Comparison of ENCODE assay signal across 8 mouse cellular contexts in the genomic region with DNA sequence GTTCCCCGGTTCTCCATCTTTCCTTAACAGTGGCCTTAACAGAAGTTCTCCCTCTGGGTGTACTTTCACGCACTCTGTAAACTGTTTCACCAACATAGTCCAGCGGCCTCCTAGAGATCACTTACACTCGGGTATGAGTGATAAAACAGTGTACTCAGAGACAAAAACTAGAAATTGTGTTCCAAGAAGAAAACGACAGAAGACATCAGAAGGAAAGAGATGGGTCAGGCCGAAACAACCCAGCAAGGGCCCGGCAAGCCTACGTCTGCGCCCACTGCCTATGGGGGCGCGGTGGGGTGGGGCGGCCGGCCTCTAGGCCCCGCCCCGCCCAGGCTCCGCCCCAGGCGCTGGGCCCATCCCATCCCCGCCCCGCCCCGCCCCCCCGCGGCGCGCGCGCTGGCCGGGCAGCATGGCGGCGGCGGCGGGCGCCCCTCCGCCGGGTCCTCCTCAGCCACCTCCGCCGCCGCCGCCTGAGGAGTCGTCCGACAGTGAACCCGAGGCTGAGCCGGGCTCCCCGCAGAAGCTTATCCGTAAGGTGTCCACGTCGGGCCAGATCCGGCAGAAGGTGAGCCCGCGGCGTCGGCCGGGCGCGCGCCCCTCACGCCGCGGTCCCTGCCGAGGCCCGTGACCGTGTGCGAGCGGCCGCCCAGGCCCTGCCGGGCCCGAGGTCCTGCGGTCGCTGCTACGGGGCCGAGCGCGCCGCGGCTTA. TPM values are rescaled to one million over a fixed set of nuclear protein-coding genes. Genes with fewer than 3 reads are reported as not detected.
DNase-seq lines count a peak whose midpoint lies in the region; ATAC-seq and TF ChIP-seq lines count a peak whose summit lies in the region.

A gene (plus strand): TSS at position 396 of the 709 bp plus-strand sequence.

- no peaks in the 10 kb centered on the region for H3K27me3 ChIP-seq in MEL (ENCODE audit: control insufficient read depth in 1 of 2, insufficient read depth in 2 of 2, low read length in 2 of 2)
- H3K27me3 ChIP-seq in forebrain, embryonic 12.5 days, result no peaks in the 10 kb centered on the region; the same call in 1 of the 2 replicates
- H3K27me3 ChIP-seq in neural tube, embryonic 15.5 days (replicated peaks), result no peaks in the 10 kb centered on the region

- peak; percentile 81 for DNase-seq in MEL (ENCODE audit: low read depth, low spot score)
- DNase-seq in c-Kit-positive CD71-positive TER-119-positive erythroid progenitor cells, embryonic 14.5 days (ENCODE audit: low spot score), result peak; percentile 76
- peak; percentile 79 to 83 for DNase-seq in heart, postnatal 10 days
- DNase-seq in kidney, postnatal 4 days, result peak; percentile 87 to 93
- DNase-seq in lung, adult 2 months, result peak; percentile 65
- DNase-seq in testis, postnatal 14 days (ENCODE audit: low spot score), result peak; percentile 78

- H3K36me3 ChIP-seq in MEL (ENCODE audit: control insufficient read depth in 1 of 2, insufficient read depth in 2 of 2, low read length in 2 of 2), result peaks cover 0 to 35% of the 10 kb centered on the region in 2 experiments; a peak in 2 of 4 replicates
- H3K36me3 ChIP-seq in forebrain, embryonic 12.5 days (replicated peaks), result no peaks in the 10 kb centered on the region
- H3K36me3 ChIP-seq in neural tube, embryonic 15.5 days, result no peaks in the 10 kb centered on the region

- peak within 1 kb of the TSS; percentile 94 for H3K4me2 ChIP-seq in forebrain, embryonic 12.5 days
- peak within 1 kb of the TSS; percentile 91 for H3K4me2 ChIP-seq in neural tube, embryonic 15.5 days

- ATAC-seq in forebrain, embryonic 12.5 days (ENCODE audit: low FRiP score), result peak; percentile 96
- ATAC-seq in neural tube, embryonic 15.5 days (ENCODE audit: low FRiP score), result peak; percentile 95

- TF ChIP-seq RAD21 in MEL (IDR thresholded peaks at IDR 0.05; ENCODE audit: low read depth, low read length), result no peak

- WGBS in forebrain, embryonic 12.5 days, result 2% methylated on average over 56 of the region's 74 CpGs
- under 1% methylated on average over 73 of the region's 74 CpGs for WGBS in lung, adult 2 months
- under 1% methylated on average over 63 of the region's 74 CpGs for WGBS in neural tube, embryonic 15.5 days

- H3K9ac ChIP-seq in MEL (ENCODE audit: control insufficient read depth, low read depth, low read length, poor library complexity, severe bottlenecking), result peak within 1 kb of the TSS; percentile 98
- H3K9ac ChIP-seq in forebrain, embryonic 12.5 days, result peak within 1 kb of the TSS; percentile 96
- peak within 1 kb of the TSS; percentile 93 for H3K9ac ChIP-seq in neural tube, embryonic 15.5 days (replicated peaks)

- H3K4me3 ChIP-seq in MEL (ENCODE audit: control insufficient read depth in 1 of 2, insufficient read depth in 1 of 2, low read depth in 2 of 2, low read length in 2 of 2), result peak within 1 kb of the TSS; percentile 81 to 100
- H3K4me3 ChIP-seq in forebrain, embryonic 12.5 days (replicated peaks), result peak within 1 kb of the TSS; percentile 98
- H3K4me3 ChIP-seq in lung, adult 2 months (replicated peaks; ENCODE audit: extremely low read depth, low read depth, low read length), result peak within 1 kb of the TSS; percentile 91
- peak within 1 kb of the TSS; percentile 95 for H3K4me3 ChIP-seq in neural tube, embryonic 15.5 days (replicated peaks)

- H3K9me3 ChIP-seq in MEL (replicated peaks; ENCODE audit: insufficient read depth, low read length), result no peaks in the 10 kb centered on the region
- H3K9me3 ChIP-seq in forebrain, embryonic 12.5 days, result no peaks in the 10 kb centered on the region
- H3K9me3 ChIP-seq in neural tube, embryonic 15.5 days (replicated peaks), result no peaks in the 10 kb centered on the region

- peaks cover 30 to 35% of the 10 kb centered on the region in 2 experiments for H3K4me1 ChIP-seq in MEL (ENCODE audit: control insufficient read depth in 1 of 2, insufficient read depth in 2 of 2, low read length in 2 of 2)
- H3K4me1 ChIP-seq in forebrain, embryonic 12.5 days, result peaks cover 23% of the 10 kb centered on the region
- peaks cover 15% of the 10 kb centered on the region for H3K4me1 ChIP-seq in lung, adult 2 months (ENCODE audit: control insufficient read depth, insufficient read depth, low read length)
- H3K4me1 ChIP-seq in neural tube, embryonic 15.5 days, result peaks cover 29% of the 10 kb centered on the region

- no peak for TF ChIP-seq EP300 in MEL (IDR thresholded peaks at IDR 0.05; ENCODE audit: low read depth in 1 of 2, low read length in 2 of 2)

- no peak for TF ChIP-seq CTCF in MEL (IDR thresholded peaks at IDR 0.05 in 2 of 3, conservative IDR thresholded peaks at IDR 0.05 in 1 of 3; ENCODE audit: control insufficient read depth in 1 of 3, insufficient read depth in 1 of 3, low read depth in 2 of 3, low read length in 3 of 3, poor library complexity in 1 of 3, severe bottlenecking in 1 of 3)
- no peak for TF ChIP-seq CTCF in lung, adult 2 months (IDR thresholded peaks at IDR 0.05; ENCODE audit: insufficient read depth, low read length)

- peaks cover 43% of the 10 kb centered on the region for H3K79me2 ChIP-seq in MEL (ENCODE audit: control insufficient read depth, insufficient read depth, low read length, poor library complexity)

- peak within 1 kb of the TSS; percentile 65 for H3K27ac ChIP-seq in MEL (ENCODE audit: control insufficient read depth, low read depth, low read length)
- peak within 1 kb of the TSS; percentile 70 for H3K27ac ChIP-seq in forebrain, embryonic 12.5 days
- H3K27ac ChIP-seq in neural tube, embryonic 15.5 days (replicated peaks), result peak within 1 kb of the TSS; percentile 83

- intact Hi-C loops in heart, postnatal 10 days (cut with DNase I), result loop anchor here (1.0 to 2.0 kb wide), 3 partner anchors 48 to 69 kb away; no protein-coding TSS in a partner anchor

- TF ChIP-seq POLR2A in MEL (IDR thresholded peaks at IDR 0.05; ENCODE audit: control insufficient read depth in 1 of 2, insufficient read depth in 1 of 2, low read depth in 1 of 2, low read length in 2 of 2, poor library complexity in 1 of 2), result peak; percentile 67 to 99; a peak in 3 of 4 replicates
- peak; percentile 66; the same call in 1 of the 2 replicates for TF ChIP-seq POLR2A in lung, adult 2 months (IDR thresholded peaks at IDR 0.05; ENCODE audit: borderline replicate concordance, extremely low read depth, low read depth, low read length)

TF ChIP-seq in MEL, 35 proteins besides CTCF, POLR2A, EP300 and RAD21:
- TF ChIP-seq ZKSCAN1 (IDR thresholded peaks at IDR 0.05; ENCODE audit: low read depth, low read length) (no peak), SIN3A (IDR thresholded peaks at IDR 0.05; ENCODE audit: low read length) (peak; percentile 70), POLR2AphosphoS5 (IDR thresholded peaks at IDR 0.05; ENCODE audit: borderline replicate concordance, low read depth, low read length) (no peak), MYC (IDR thresholded peaks at IDR 0.05; ENCODE audit: low read depth, low read length) (no peak), POLR2AphosphoS2 (IDR thresholded peaks at IDR 0.05; ENCODE audit: low read length) (peak; percentile 40; the same call in 1 of the 2 replicates), NELFE (IDR thresholded peaks at IDR 0.05; ENCODE audit: low read depth, low read length) (peak; percentile 67), NRF1 (IDR thresholded peaks at IDR 0.05; ENCODE audit: insufficient read depth, low read depth, low read length, poor library complexity, severe bottlenecking) (no peak), UBTF (IDR thresholded peaks at IDR 0.05; ENCODE audit: borderline replicate concordance, insufficient read depth, low read depth, low read length) (no peak), JUND (IDR thresholded peaks at IDR 0.05; ENCODE audit: low read depth, low read length) (no peak), CHD1 (IDR thresholded peaks at IDR 0.05; ENCODE audit: low read depth, low read length) (no peak), TCF12 (IDR thresholded peaks at IDR 0.05; ENCODE audit: low read depth, low read length) (0 out of 2 replicates have a peak, but pooled peaks have one; percentile 0), ZMIZ1 (IDR thresholded peaks at IDR 0.05; ENCODE audit: low read depth, low read length) (peak; percentile 35; the same call in 1 of the 2 replicates), TBP (IDR thresholded peaks at IDR 0.05; ENCODE audit: low read depth, low read length) (peak; percentile 11; the same call in 1 of the 2 replicates)
TF ChIP-seq in MEL: peak in this region for 6.

RNA-seq across cellular contexts. Expression of the gene that starts here (rescaled TPM):
- 29.5 and 31.8 TPM in 2 replicates for total RNA-seq in MEL (2012; rRNA removed)
- 100 to 1,000 TPM in 1 of 2 experiments, 10 to 100 TPM in 1; 39.5 to 135 TPM for polyA plus RNA-seq in MEL (2012; ENCODE audit: insufficient read depth in 1 of 2, insufficient read length in 2 of 2, low read depth in 1 of 2, low replicate concordance in 2 of 2, missing spikeins in 1 of 2)
- polyA plus RNA-seq in forebrain, embryonic 12.5 days (2016; fragmentation: Nextera tagmentation; extraction: Ambion mirVana), result 43.2 and 45.8 TPM in 2 replicates
- total RNA-seq in heart, postnatal 10 days (2021), result 10 to 100 TPM; 56.9 to 62.1 TPM
- 28.5 and 36.9 TPM in 2 replicates for polyA plus RNA-seq in lung, adult 2 months (2012; rRNA removed)
- polyA plus RNA-seq in neural tube, embryonic 15.5 days (2015; fragmentation: Nextera tagmentation; extraction: Ambion mirVana), result 40.7 and 45.4 TPM in 2 replicates

Comparison
In these comparisons a context has a peak if more than half of its experiments do, and no peak if none do; other contexts are left out.
1. Peak in every context shown above with its lines: DNase-seq, ATAC-seq, H3K4me3 ChIP-seq and H3K27ac ChIP-seq.